Mouse (Mus musculus) cortical plate, adult 2 months (tissue): ENCODE results near the gene Mcf2.

Experiments
- CTCF ChIP-seq: fragments of 200-500 bp; IDR thresholded peaks from 2 replicates; pipeline ENCODE4 v1.5.1; 2011; ENCODE audit warnings: mild to moderate bottlenecking, control low read depth, low read length; ENCODE audit not compliant: insufficient read depth; ENCODE audit errors: extremely low read depth
- POLR2A ChIP-seq: fragments of 200-500 bp; IDR thresholded peaks from 2 replicates; pipeline ENCODE4 v1.6.1; 2011; ENCODE audit warnings: mild to moderate bottlenecking, low read length, control low read depth; ENCODE audit not compliant: insufficient read depth; ENCODE audit errors: extremely low read depth

DNA sequence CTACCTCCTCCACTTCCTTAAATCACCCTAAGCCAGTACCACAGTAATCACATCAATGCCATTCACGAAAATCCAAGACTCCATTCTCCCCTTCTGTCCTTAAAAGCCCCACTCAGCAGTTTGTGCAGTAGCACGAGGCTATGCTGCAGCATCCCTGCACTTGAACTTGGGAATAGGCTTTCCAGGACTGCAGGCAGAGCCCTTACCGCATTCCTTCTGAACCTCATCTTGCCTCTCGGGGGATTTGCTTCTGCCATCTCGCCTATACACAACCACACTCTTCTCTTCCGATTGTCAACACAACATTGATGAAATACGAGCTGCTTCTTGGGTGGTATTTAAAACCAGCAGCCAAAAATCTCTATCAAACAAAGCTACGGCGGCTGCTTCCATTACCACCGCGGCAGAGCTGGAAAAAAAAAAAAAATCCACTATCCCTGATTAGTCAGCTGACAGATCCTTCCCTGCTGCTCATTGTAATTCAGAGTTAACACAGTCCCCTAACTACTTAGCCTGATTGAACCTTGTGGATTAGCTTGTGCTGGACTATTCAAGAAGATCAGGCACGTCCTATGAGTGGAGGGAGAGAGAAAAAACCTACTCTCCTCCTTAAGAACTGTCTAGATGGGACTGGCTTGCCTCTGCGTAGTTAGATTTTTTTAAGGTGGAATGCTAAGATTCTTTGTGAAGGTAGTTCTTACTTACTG is 31.5 kb downstream of the Mcf2 start:
- TF ChIP-seq POLR2A: no peak
- TF ChIP-seq CTCF: no peak
